Mouse (Mus musculus) myocyte (in vitro differentiated cells): ENCODE results near the gene Polr2c.

Experiments
- POLR2A ChIP-seq: IDR thresholded peaks from one replicate; pipeline ENCODE4 v1.6.1; 2011; ENCODE audit warnings: low read depth, mild to moderate bottlenecking, control low read depth, moderate library complexity; ENCODE audit not compliant: insufficient read length
- USF1 ChIP-seq: IDR thresholded peaks from one replicate; pipeline ENCODE4 v1.6.1; 2011; ENCODE audit warnings: low read depth, mild to moderate bottlenecking, control low read depth, moderate library complexity

GRCm38 (mm10) chr8:94871108-94871894 is 14.1 kb downstream of the Polr2c start:
- TF ChIP-seq POLR2A: no peak
- no peak for TF ChIP-seq USF1
